Mouse (Mus musculus) lung, postnatal 36 days (tissue): Measurements from ENCODE around the gene Lrrc31.

ENCODE experiments used
- DNase-seq: peaks from one replicate; pipeline ENCODE4 v3.0.0; 2022; ENCODE audit warnings: mixed read lengths

The Lrrc31 gene

GRCm38 (mm10) chr3:30699711-30700505 is at the start of gene Lrrc31:
Gene Lrrc31 (minus strand): TSS chr3:30699843.
- peak; percentile 34 for DNase-seq

GRCm38 (mm10) chr3:30748316-30748715 is 48.7 kb upstream of the Lrrc31 start:
- no peak for DNase-seq

- DNase-seq = no peak
Observed at GRCm38 (mm10) chr3:30746006-30746405, 46.4 kb upstream of the Lrrc31 start, which contains the start of gene Samd7. Gene Samd7 (plus strand): TSS chr3:30746293.

GRCm38 (mm10) chr3:30742891-30743290 is 43.2 kb upstream of the Lrrc31 start:
- DNase-seq = no peak

GRCm38 (mm10) chr3:30741306-30741705 is 41.7 kb upstream of the Lrrc31 start:
- no peak for DNase-seq

- DNase-seq = no peak
Observed at GRCm38 (mm10) chr3:30736809-30737208, 37.2 kb upstream of the Lrrc31 start.

GRCm38 (mm10) chr3:30729046-30729445 is 29.4 kb upstream of the Lrrc31 start:
- DNase-seq = no peak

GRCm38 (mm10) chr3:30727209-30727608 is 27.6 kb upstream of the Lrrc31 start:
- DNase-seq = no peak

- peak; percentile 8 for DNase-seq
Observed at GRCm38 (mm10) chr3:30725514-30725913, 25.9 kb upstream of the Lrrc31 start.

- DNase-seq = peak; percentile 1
Observed at GRCm38 (mm10) chr3:30724848-30725465, 25.3 kb upstream of the Lrrc31 start.

- no peak for DNase-seq
Observed at GRCm38 (mm10) chr3:30724105-30724824, 24.6 kb upstream of the Lrrc31 start.

GRCm38 (mm10) chr3:30723179-30723578 is 23.5 kb upstream of the Lrrc31 start:
- no peak for DNase-seq

- DNase-seq = no peak
Observed at GRCm38 (mm10) chr3:30722461-30722860, 22.8 kb upstream of the Lrrc31 start.

- no peak for DNase-seq
Observed at GRCm38 (mm10) chr3:30722036-30722435, 22.4 kb upstream of the Lrrc31 start.

GRCm38 (mm10) chr3:30718649-30719048 is 19.0 kb upstream of the Lrrc31 start:
- no peak for DNase-seq

GRCm38 (mm10) chr3:30713334-30713733 is 13.7 kb upstream of the Lrrc31 start:
- DNase-seq = no peak

- DNase-seq = no peak
Observed at GRCm38 (mm10) chr3:30710191-30710590, 10.5 kb upstream of the Lrrc31 start.

GRCm38 (mm10) chr3:30706614-30707276 is 7.1 kb upstream of the Lrrc31 start:
- no peak for DNase-seq

- DNase-seq = no peak
Observed at GRCm38 (mm10) chr3:30705977-30706376, 6.3 kb upstream of the Lrrc31 start.

- DNase-seq = no peak
Observed at GRCm38 (mm10) chr3:30697891-30698290, 1.8 kb downstream of the Lrrc31 start.

- DNase-seq = peak; percentile 76
Observed at GRCm38 (mm10) chr3:30696346-30696745, 3.3 kb downstream of the Lrrc31 start.

GRCm38 (mm10) chr3:30695661-30696060 is 4.0 kb downstream of the Lrrc31 start:
- DNase-seq = no peak

GRCm38 (mm10) chr3:30690976-30691375 is 8.7 kb downstream of the Lrrc31 start:
- DNase-seq = no peak
